Mouse (Mus musculus) cortical plate, adult 2 months (tissue): ENCODE measurements around the gene Sult1d1.

ENCODE experiments used
- CTCF ChIP-seq: fragments of 200-500 bp; IDR thresholded peaks from 2 replicates; pipeline ENCODE4 v1.5.1; 2011; ENCODE audit warnings: mild to moderate bottlenecking, control low read depth, low read length; ENCODE audit not compliant: insufficient read depth; ENCODE audit errors: extremely low read depth
- POLR2A ChIP-seq: fragments of 200-500 bp; IDR thresholded peaks from 2 replicates; pipeline ENCODE4 v1.6.1; 2011; ENCODE audit warnings: mild to moderate bottlenecking, low read length, control low read depth; ENCODE audit not compliant: insufficient read depth; ENCODE audit errors: extremely low read depth

DNA sequence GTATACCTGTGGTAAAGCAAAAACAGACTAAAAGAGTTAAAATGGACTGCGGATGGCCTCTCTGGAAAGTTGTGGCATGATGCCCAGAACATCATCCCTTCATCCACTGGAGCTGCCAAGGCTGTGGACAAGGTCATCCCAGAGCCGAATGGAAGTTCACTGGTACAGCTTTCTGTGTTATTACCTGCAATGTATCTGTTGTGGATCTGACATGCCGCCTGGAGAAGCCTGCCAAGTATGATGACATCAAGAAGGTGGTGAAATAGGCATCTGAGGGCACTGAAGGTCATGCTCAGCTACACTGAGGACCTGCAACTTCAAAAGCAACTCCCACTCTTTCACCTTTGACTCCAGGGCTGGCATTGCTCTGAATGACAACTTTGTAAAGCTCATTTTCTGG is 32.2 kb upstream of the Sult1d1 start:
- TF ChIP-seq POLR2A = no peak
- TF ChIP-seq CTCF = no peak
